Mouse (Mus musculus): ENCODE measurements around the gene Mvb12b.

The Mvb12b gene

GRCm38 (mm10) chr2:33853011-33853976 lies 34.5 kb downstream of the Mvb12b start:
- 73% methylated on average over 11 of the region's 11 CpGs for WGBS

DNA sequence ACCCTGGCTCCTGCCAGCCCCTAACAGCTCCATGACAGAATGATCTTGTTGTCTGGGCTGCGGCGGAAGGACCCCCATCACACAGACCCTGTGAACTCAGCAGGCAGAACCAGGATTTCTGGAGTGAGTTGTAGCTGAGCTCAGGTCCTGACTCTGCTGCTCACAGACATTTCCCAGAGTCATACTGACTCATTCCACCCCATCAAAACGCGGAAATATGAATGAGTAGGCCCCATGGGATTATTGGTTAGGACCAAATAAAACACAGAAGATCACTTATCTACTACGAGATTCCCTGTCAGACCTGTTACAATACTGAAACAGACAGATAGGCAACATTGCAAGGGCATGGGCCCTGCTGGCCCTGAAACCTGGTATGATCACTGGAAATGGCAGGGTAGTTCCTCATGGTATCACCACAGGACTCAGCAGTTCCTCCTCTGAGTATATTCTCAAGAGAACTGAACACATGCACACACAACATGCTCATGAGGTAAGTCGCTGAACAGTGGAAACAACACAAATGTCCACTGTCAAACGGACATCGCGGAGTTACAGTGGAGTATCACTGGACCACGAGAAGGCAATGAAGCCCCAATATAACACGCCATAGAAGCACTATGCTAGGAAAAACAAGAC lies 40.4 kb downstream of the Mvb12b start:
- WGBS, result 82% methylated on average over 11 of the region's 11 CpGs

GRCm38 (mm10) chr2:33846635-33847034 lies 41.1 kb downstream of the Mvb12b start:
- WGBS, result 66% methylated on average over 4 of the region's 4 CpGs

DNA sequence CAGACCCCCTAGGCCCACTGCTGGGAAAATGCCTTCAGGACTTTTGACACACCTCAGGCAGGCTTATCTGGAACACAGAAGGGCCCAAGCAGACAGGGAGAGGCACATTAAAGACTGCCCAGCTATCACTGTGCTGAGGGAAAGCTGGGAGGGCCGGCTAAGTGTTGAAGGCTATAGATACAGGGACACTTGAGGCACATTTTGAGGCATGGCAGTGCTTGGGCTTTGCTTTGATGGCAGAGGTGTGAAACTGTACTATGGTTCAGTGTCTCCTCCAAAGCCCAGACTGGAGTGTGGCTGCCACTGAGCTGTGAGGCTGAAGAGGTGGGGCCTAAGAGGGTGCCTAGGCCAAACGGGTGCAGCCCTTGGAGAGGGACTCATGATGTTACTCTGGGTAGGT lies 44.1 kb downstream of the Mvb12b start:
- WGBS, result 90% methylated on average over 2 of the region's 2 CpGs

DNA sequence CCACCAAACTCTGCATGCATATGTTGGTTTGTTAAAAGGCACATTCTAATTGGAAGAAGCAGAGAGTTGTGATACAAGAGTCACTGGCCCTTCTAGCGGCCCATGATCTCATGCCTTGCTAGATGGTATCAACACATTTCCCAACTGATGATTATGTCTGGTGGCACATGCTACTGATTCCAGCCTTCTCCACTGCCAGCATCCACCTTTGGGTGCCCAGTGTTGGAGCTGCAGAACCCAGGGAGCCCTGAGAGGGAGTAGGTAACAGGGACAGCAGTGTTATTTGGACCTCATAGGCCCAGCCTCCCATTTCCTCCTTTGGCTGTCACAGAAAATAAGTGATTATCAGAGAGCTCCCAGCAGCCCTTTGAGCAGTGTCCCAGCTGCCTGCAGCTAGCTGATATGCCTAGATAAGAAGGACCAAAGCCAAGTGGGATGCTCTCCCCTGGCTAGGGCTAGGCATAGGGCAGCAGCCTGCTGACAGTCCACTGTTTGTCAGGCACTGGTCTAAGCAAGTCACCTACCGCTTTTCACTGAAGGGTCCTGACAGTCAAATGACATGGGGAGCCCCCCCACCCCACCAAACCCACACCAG lies 44.7 kb downstream of the Mvb12b start:
- WGBS, result 89% methylated on average over 2 of the region's 2 CpGs

- WGBS, result 82% methylated on average over 4 of the region's 4 CpGs
Observed at GRCm38 (mm10) chr2:33841980-33842379, 45.8 kb downstream of the Mvb12b start.

DNA sequence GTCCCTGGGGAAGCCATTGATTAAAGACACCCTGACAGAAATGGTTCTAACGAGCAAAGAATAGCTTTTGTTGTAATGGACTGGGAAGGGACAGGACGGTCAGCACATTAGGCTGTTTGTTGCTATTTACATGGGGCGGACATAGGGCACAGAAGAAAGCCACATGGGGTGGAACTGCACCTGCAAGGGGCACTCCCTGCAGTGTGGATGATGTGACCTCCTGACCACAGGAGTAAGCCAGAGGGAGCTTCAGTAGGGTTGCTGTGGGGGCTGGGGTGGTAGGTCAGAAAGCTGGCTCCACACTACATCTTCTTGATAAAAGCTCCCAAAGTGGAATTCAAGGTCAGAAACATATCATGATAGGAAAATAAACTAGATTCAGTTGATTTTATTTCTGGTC lies 47.3 kb downstream of the Mvb12b start:
- WGBS, result 40% methylated on average over 3 of the region's 3 CpGs

GRCm38 (mm10) chr2:33837297-33837696 lies 50.4 kb downstream of the Mvb12b start:
- WGBS, result 88% methylated on average over 6 of the region's 6 CpGs

GRCm38 (mm10) chr2:33836660-33837213 lies 51.0 kb downstream of the Mvb12b start:
- 80% methylated on average over 9 of the region's 9 CpGs for WGBS

GRCm38 (mm10) chr2:33835038-33835437 lies 52.7 kb downstream of the Mvb12b start:
- 60% methylated on average over 8 of the region's 8 CpGs for WGBS

DNA sequence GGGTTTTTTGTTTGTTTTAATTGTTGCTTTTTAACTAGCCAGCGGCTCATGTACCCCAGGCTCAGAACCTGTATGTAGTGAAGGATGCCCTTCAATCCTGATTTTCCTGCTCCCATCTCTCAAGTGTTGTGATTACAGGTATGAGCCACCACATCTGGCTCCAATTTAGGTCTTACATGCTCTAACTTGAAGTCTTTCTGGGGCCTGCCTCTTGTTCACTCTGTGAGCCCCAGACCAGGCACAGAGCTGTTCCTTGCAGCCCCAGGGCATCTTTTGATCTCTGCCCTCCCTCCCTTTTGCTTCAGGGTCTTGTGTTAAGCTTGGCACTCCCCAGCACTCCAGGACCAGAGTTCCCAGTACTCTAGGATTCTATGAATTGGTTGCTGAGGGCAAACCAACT lies 53.8 kb downstream of the Mvb12b start:
- 91% methylated on average over 1 of the region's 1 CpGs for whole genome bisulfite sequencing

DNA sequence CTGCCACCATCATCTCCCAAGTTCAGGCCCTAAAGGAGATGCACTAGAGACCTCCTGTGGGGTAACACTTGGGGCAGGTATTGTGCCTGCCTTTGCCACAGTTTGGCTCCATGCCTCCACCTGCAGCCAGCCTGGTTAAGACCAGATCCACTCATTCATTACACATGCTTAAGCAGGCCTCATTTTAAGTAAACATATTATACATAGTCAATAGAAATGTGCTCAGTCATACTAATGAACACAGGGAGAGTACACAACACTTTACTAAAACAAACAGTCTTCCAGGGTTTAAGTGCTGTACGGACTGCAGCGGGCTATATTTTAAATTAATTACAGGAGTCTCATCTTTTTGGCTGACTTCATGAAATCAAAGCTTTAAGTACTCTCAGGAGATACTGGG lies 57.9 kb downstream of the Mvb12b start:
- WGBS, result 93% methylated on average over 2 of the region's 2 CpGs

DNA sequence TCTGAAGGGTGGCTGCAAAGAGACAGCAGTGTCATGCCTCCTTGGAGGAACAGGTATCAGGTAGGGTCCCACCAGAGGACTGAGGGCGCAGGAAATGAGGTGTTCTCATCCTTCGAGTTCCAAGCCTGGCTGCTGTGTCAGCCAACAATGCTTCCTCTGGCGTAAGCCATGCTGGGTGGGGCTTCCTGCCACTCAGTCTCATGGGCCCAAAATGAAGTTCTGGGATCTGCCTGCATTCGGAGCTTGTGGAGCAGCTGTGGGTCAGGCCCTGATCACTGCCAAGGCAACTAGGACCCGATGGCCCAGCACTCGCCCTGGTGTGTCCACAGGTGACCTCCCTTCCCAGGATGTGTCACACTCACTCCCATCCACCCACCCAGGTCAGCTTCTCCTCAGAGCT lies 61.0 kb downstream of the Mvb12b start:
- 81% methylated on average over 6 of the region's 6 CpGs for WGBS

- WGBS, result 77% methylated on average over 11 of the region's 11 CpGs
Observed at GRCm38 (mm10) chr2:33824935-33825514, 62.7 kb downstream of the Mvb12b start.

DNA sequence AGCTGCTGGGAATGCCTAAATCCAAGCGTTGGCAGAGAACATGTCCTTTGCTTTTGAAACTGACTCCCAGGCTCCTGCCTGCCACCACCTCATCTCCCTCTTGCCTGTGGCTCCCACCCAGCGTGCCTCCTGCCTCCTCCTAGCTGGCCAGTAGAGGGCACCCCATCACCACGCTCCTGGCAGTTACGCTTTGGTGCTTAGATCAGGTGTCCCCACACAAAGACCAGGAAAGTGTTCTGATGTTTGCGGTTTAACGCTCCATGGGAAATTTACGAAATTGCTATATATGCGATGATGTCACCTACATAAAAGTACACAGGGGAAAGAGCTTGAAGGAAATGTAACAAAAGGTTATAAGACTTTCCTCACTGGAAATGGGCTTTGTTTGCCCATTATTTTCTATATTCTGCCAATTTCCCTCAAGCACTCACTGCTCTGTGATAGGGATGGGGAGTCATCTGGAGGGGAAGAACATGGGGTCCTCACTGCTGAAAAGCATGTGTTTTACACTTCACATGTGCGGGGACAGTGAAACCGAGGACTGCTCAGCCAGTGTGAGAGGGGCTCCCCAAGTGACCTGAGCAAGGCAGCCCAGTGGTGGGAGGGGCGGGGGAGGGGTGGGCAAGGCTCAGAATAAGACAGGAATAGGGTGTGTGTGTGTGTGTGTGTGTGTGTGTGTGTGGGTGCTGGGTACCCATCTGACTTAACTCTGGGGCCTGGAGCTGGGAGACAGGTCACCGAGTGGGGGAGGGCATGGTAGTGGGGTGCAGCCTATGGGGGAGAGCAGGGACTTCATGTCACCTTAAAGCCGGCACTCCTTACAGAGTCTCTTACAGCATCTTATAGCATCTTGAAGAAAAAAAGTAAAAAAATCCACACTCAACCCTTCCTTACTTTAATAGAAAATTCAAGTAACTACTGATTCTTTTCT lies 65.8 kb downstream of the Mvb12b start:
- 42% methylated on average over 13 of the region's 13 CpGs for WGBS

- 93% methylated on average over 3 of the region's 3 CpGs for WGBS
Observed at GRCm38 (mm10) chr2:33820450-33820849, 67.3 kb downstream of the Mvb12b start.

DNA sequence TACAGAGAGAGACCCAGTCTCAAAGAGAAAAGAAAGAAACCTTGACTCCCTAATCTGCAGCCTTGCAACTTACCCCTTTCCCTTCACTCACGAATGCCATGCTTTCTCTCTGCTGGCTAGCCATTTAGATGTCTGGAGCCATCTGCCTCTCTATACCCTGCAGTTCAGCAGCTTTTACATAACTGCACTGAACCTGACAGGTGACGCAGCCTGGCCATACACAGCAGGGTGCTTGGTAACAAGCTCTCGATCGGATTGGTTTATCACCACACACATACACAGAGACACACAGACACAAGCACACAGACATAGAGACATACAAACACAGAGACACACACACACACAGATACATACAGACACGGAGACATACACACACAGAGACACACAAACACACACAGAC lies 67.7 kb downstream of the Mvb12b start:
- 86% methylated on average over 5 of the region's 5 CpGs for WGBS

- 93% methylated on average over 2 of the region's 2 CpGs for WGBS
Observed at GRCm38 (mm10) chr2:33818385-33818784, 69.4 kb downstream of the Mvb12b start.

DNA sequence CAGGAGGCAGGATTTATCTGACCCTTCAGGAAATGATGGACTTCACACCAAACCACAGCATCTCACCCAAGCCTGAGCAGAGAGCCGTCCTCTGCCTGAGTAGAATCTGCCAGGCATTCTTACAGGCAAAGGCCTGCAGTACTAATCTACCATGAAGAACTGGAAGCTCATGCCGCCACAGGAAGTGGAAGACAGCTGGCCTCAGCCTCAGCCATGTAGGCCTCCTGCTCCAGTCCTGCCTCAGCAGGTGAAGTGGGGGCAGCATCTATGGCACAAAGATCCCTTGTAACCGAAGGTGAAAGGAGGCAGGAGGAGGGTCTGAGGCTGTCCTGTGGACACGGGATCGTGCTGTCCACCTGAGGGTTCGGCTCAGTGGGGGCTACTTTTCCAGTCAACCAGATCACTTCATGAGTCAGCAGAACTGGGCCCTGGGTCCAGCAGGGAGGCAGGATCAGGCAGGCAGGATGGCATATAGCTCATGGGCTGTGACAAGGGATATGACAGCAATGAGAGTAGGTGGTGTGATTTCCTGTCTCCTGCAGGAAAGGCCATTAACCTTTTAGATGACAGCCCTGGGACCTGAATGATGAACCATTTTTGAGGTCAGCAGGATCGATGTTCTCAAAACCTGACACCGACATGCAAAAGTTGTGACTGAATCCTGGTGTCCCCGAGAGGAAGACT lies 69.9 kb downstream of the Mvb12b start:
- 85% methylated on average over 9 of the region's 9 CpGs for WGBS

GRCm38 (mm10) chr2:33817080-33817479 lies 70.7 kb downstream of the Mvb12b start:
- WGBS, result 96% methylated on average over 4 of the region's 4 CpGs

All from cerebral cortex, adult 2 months (tissue).